Mouse (Mus musculus): ENCODE measurements around the gene Nox3. TPM values are rescaled to one million over a fixed set of nuclear protein-coding genes. Genes with fewer than 3 reads are reported as not detected.

The Nox3 gene
- total and polyA plus RNA-seq, 3 experiments, result not detected

GRCm38 (mm10) chr17:3683662-3684061, 12.4 kb downstream of the Nox3 start:
- Histone ChIP-seq H3K4me3 (replicated peaks in 1 of 3; ENCODE audit: low read depth in 2 of 3, low read length in 2 of 3, poor library complexity in 1 of 3) (no peak overlapping the region), H3K4me2 (ENCODE audit: insufficient read depth, low read depth, poor library complexity, severe bottlenecking) (no peak overlapping the region), H3K9ac (ENCODE audit: insufficient read depth, low read depth) (no peak overlapping the region), H3K27ac (ENCODE audit: insufficient read depth, low read depth) (no peak overlapping the region), H3K27me3 (replicated peaks) (no peaks in the 10 kb centered on the region), H3K9me3 (replicated peaks; ENCODE audit: low read length) (no peaks in the 10 kb centered on the region), H3K79me2 (replicated peaks; ENCODE audit: control insufficient read depth, extremely low read depth, insufficient read depth, poor library complexity, severe bottlenecking) (no peaks in the 10 kb centered on the region), H3K36me3 (replicated peaks in 1 of 2; ENCODE audit: control insufficient read depth in 1 of 2, insufficient read depth in 1 of 2, low read length in 1 of 2) (no peaks in the 10 kb centered on the region), H3K4me1 (ENCODE audit: control insufficient read depth in 1 of 2, insufficient read depth in 2 of 2) (no peaks in the 10 kb centered on the region)
- in situ Hi-C loops (cut with MboI; ENCODE audit: low pct_ligation_motif_present, low pct_unique_long_range_greater_than_20kb, low sequenced_read_pairs) (no loop called here), dilution Hi-C loops (cut with MboI; ENCODE audit: extremely low pct_ligation_motif_present, extremely low pct_unique_long_range_greater_than_20kb, low sequenced_read_pairs) (no loop called here)
- no peak for TF ChIP-seq MAX (IDR thresholded peaks at IDR 0.05; ENCODE audit: low read length)
- no peak for TF ChIP-seq USF2 (conservative IDR thresholded peaks at IDR 0.05; ENCODE audit: low read depth, low read length)
- no peak for TF ChIP-seq IRF4 (IDR thresholded peaks at IDR 0.05; ENCODE audit: low read depth, low read length)
- no peak for TF ChIP-seq RCOR1 (conservative IDR thresholded peaks at IDR 0.05; ENCODE audit: low read depth, low read length)
- TF ChIP-seq RAD21 (IDR thresholded peaks at IDR 0.05; ENCODE audit: low read depth, low read length), result no peak
- TF ChIP-seq PAX5 (IDR thresholded peaks at IDR 0.05; ENCODE audit: low read length), result no peak
- TF ChIP-seq NELFE (IDR thresholded peaks at IDR 0.05; ENCODE audit: low read depth, low read length), result no peak
- TF ChIP-seq USF1 (IDR thresholded peaks at IDR 0.05; ENCODE audit: low read depth, low read length), result no peak
- no peak for TF ChIP-seq MAZ (IDR thresholded peaks at IDR 0.05; ENCODE audit: low read depth, low read length)
- TF ChIP-seq SIN3A (IDR thresholded peaks at IDR 0.05; ENCODE audit: low read length), result no peak
- TF ChIP-seq MXI1 (IDR thresholded peaks at IDR 0.05; ENCODE audit: low read depth, low read length), result no peak
- no peak for DNase-seq (ENCODE audit: extremely low read depth)

- dilution Hi-C loops (cut with MboI; ENCODE audit: extremely low pct_ligation_motif_present, extremely low pct_unique_long_range_greater_than_20kb, low sequenced_read_pairs) (no loop called here), in situ Hi-C loops (cut with MboI; ENCODE audit: low pct_ligation_motif_present, low pct_unique_long_range_greater_than_20kb, low sequenced_read_pairs) (no loop called here)
- no peak overlapping the region for H3K4me3 ChIP-seq (replicated peaks in 1 of 3; ENCODE audit: low read depth in 2 of 3, low read length in 2 of 3, poor library complexity in 1 of 3)
- DNase-seq (ENCODE audit: extremely low read depth), result no peak
- no peak overlapping the region for H3K4me2 ChIP-seq (ENCODE audit: insufficient read depth, low read depth, poor library complexity, severe bottlenecking)
- H3K27ac ChIP-seq (ENCODE audit: insufficient read depth, low read depth), result no peak overlapping the region
- no peaks in the 10 kb centered on the region for H3K36me3 ChIP-seq (replicated peaks in 1 of 2; ENCODE audit: control insufficient read depth in 1 of 2, insufficient read depth in 1 of 2, low read length in 1 of 2)
- TF ChIP-seq MAZ (IDR thresholded peaks at IDR 0.05; ENCODE audit: low read depth, low read length) (no peak), NELFE (IDR thresholded peaks at IDR 0.05; ENCODE audit: low read depth, low read length) (no peak), ZMIZ1 (IDR thresholded peaks at IDR 0.05; ENCODE audit: low read depth, low read length) (no peak), BHLHE40 (IDR thresholded peaks at IDR 0.05; ENCODE audit: low read depth, low read length) (no peak), CTCF (conservative IDR thresholded peaks at IDR 0.05 in 1 of 2, IDR thresholded peaks at IDR 0.05 in 1 of 2; ENCODE audit: low read depth in 2 of 2, low read length in 2 of 2) (no peak), TCF12 (IDR thresholded peaks at IDR 0.05; ENCODE audit: low read depth, low read length) (no peak), MAX (IDR thresholded peaks at IDR 0.05; ENCODE audit: low read length) (no peak), GABPA (IDR thresholded peaks at IDR 0.05; ENCODE audit: insufficient replicate concordance, low read depth, low read length) (no peak), KAT2A (IDR thresholded peaks at IDR 0.05; ENCODE audit: insufficient replicate concordance, low read length) (no peak), ZKSCAN1 (IDR thresholded peaks at IDR 0.05; ENCODE audit: borderline replicate concordance, low read depth, low read length) (no peak), UBTF (IDR thresholded peaks at IDR 0.05; ENCODE audit: low read depth, low read length) (no peak), CHD1 (IDR thresholded peaks at IDR 0.05; ENCODE audit: low read depth, low read length) (no peak), MEF2A (IDR thresholded peaks at IDR 0.05; ENCODE audit: borderline replicate concordance, low read depth, low read length) (no peak), ZC3H11A (IDR thresholded peaks at IDR 0.05; ENCODE audit: low read depth, low read length) (no peak), CHD2 (IDR thresholded peaks at IDR 0.05; ENCODE audit: low read length) (no peak), IRF4 (IDR thresholded peaks at IDR 0.05; ENCODE audit: low read depth, low read length) (no peak), SIN3A (IDR thresholded peaks at IDR 0.05; ENCODE audit: low read length) (no peak), POLR2A (IDR thresholded peaks at IDR 0.05; ENCODE audit: low read depth, low read length) (no peak), USF1 (IDR thresholded peaks at IDR 0.05; ENCODE audit: low read depth, low read length) (no peak), MXI1 (IDR thresholded peaks at IDR 0.05; ENCODE audit: low read depth, low read length) (no peak)
- H3K9me3 ChIP-seq (replicated peaks; ENCODE audit: low read length), result no peaks in the 10 kb centered on the region
- no peaks in the 10 kb centered on the region for H3K4me1 ChIP-seq (ENCODE audit: control insufficient read depth in 1 of 2, insufficient read depth in 2 of 2)
- H3K27me3 ChIP-seq (replicated peaks), result no peaks in the 10 kb centered on the region
- no peak overlapping the region for H3K9ac ChIP-seq (ENCODE audit: insufficient read depth, low read depth)
- H3K79me2 ChIP-seq (replicated peaks; ENCODE audit: control insufficient read depth, extremely low read depth, insufficient read depth, poor library complexity, severe bottlenecking), result no peaks in the 10 kb centered on the region
These were observed 26.8 kb downstream of the Nox3 start for GRCm38 (mm10) chr17:3669226-3669625.
